Mouse (Mus musculus): ENCODE measurements around the gene 2810004N23Rik. TPM values are rescaled to one million over a fixed set of nuclear protein-coding genes. Genes with fewer than 3 reads are reported as not detected.
A peak's percentile ranks its signal among the peaks of the same experiment; 100 is the strongest.

The 2810004N23Rik gene
- polyA plus RNA-seq, 1 experiment from 2014 or later, result 21.5 TPM

- H3K4me3 ChIP-seq (ENCODE audit: low read length), result no peak overlapping the region
- no peaks in the 10 kb centered on the region for H3K9me3 ChIP-seq (ENCODE audit: control insufficient read depth, low read length)
- H3K27me3 ChIP-seq (replicated peaks; ENCODE audit: control insufficient read depth, insufficient read depth, low read length), result no peaks in the 10 kb centered on the region
- no peaks in the 10 kb centered on the region for H3K4me1 ChIP-seq (ENCODE audit: control insufficient read depth, insufficient read depth, low read depth, low read length)
- H3K4me2 ChIP-seq (ENCODE audit: low read length), result no peak overlapping the region
- no peak overlapping the region for H3K27ac ChIP-seq (ENCODE audit: low read depth, low read length)
- WGBS, result 68% methylated on average over 12 of the region's 12 CpGs
- peaks cover 2% of the 10 kb centered on the region for H3K36me3 ChIP-seq (ENCODE audit: control insufficient read depth, insufficient read depth, low read length)
- no peak overlapping the region for H3K9ac ChIP-seq (ENCODE audit: low read depth, low read length)
- ATAC-seq, result no peak
Measured at GRCm38 (mm10) chr8:124803824-124804702, 58.9 kb downstream of the 2810004N23Rik start.

- Histone ChIP-seq H3K27ac (ENCODE audit: low read depth, low read length) (no peak overlapping the region), H3K4me3 (ENCODE audit: low read length) (no peak overlapping the region), H3K4me1 (ENCODE audit: control insufficient read depth, insufficient read depth, low read depth, low read length) (peaks cover 18% of the 10 kb centered on the region), H3K27me3 (replicated peaks; ENCODE audit: control insufficient read depth, insufficient read depth, low read length) (no peaks in the 10 kb centered on the region), H3K36me3 (ENCODE audit: control insufficient read depth, insufficient read depth, low read length) (peaks cover 2% of the 10 kb centered on the region), H3K9me3 (ENCODE audit: control insufficient read depth, low read length) (no peaks in the 10 kb centered on the region), H3K4me2 (ENCODE audit: low read length) (no peak overlapping the region), H3K9ac (ENCODE audit: low read depth, low read length) (no peak overlapping the region)
- no peak for ATAC-seq
- WGBS, result 46% methylated on average over 11 of the region's 11 CpGs
Measured at GRCm38 (mm10) chr8:124800542-124800941, 62.4 kb downstream of the 2810004N23Rik start.

GRCm38 (mm10) chr8:124795781-124796488 lies 67.0 kb downstream of the 2810004N23Rik start:
- H3K27ac ChIP-seq (ENCODE audit: low read depth, low read length), result no peak overlapping the region
- peaks cover 2% of the 10 kb centered on the region; the same call in 1 of the 2 replicates for H3K36me3 ChIP-seq (ENCODE audit: control insufficient read depth, insufficient read depth, low read length)
- peak overlapping the region; percentile 87 for H3K4me3 ChIP-seq (ENCODE audit: low read length)
- H3K9ac ChIP-seq (ENCODE audit: low read depth, low read length), result peak overlapping the region; percentile 91
- H3K27me3 ChIP-seq (replicated peaks; ENCODE audit: control insufficient read depth, insufficient read depth, low read length), result no peaks in the 10 kb centered on the region; the same call in 1 of the 2 replicates
- peaks cover 36% of the 10 kb centered on the region for H3K4me1 ChIP-seq (ENCODE audit: control insufficient read depth, insufficient read depth, low read depth, low read length)
- peak overlapping the region; percentile 93 for H3K4me2 ChIP-seq (ENCODE audit: low read length)
- 68% methylated on average over 8 of the region's 8 CpGs for WGBS
- no peaks in the 10 kb centered on the region for H3K9me3 ChIP-seq (ENCODE audit: control insufficient read depth, low read length)
- ATAC-seq, result no peak

GRCm38 (mm10) chr8:124794486-124794780 lies 68.5 kb downstream of the 2810004N23Rik start:
- WGBS, result 0% methylated on average over 15 of the region's 25 CpGs
- Histone ChIP-seq H3K9me3 (ENCODE audit: control insufficient read depth, low read length) (no peaks in the 10 kb centered on the region), H3K4me2 (ENCODE audit: low read length) (peak overlapping the region; percentile 93), H3K36me3 (ENCODE audit: control insufficient read depth, insufficient read depth, low read length) (no peaks in the 10 kb centered on the region), H3K27ac (ENCODE audit: low read depth, low read length) (peak overlapping the region; percentile 97), H3K27me3 (replicated peaks; ENCODE audit: control insufficient read depth, insufficient read depth, low read length) (no peaks in the 10 kb centered on the region; the same call in 1 of the 2 replicates), H3K9ac (ENCODE audit: low read depth, low read length) (peak overlapping the region; percentile 91), H3K4me3 (ENCODE audit: low read length) (peak overlapping the region; percentile 87), H3K4me1 (ENCODE audit: control insufficient read depth, insufficient read depth, low read depth, low read length) (peaks cover 36% of the 10 kb centered on the region)
- peak; percentile 32; the same call in 1 of the 2 replicates for ATAC-seq

- peak; percentile 18 for ATAC-seq
- WGBS, result under 1% methylated on average over 46 of the region's 81 CpGs
Measured at GRCm38 (mm10) chr8:124793661-124794485, 69.0 kb downstream of the 2810004N23Rik start.

GRCm38 (mm10) chr8:124793172-124793651 lies 69.7 kb downstream of the 2810004N23Rik start:
- H3K27ac ChIP-seq (ENCODE audit: low read depth, low read length), result peak overlapping the region; percentile 97
- WGBS, result under 1% methylated on average over 47 of the region's 51 CpGs

More at GRCm38 (mm10) chr8:124793661-124794485, 69.0 kb downstream of the 2810004N23Rik start:
- H3K27ac ChIP-seq (ENCODE audit: low read depth, low read length), result peak overlapping the region; percentile 97
- peak overlapping the region; percentile 91 for H3K9ac ChIP-seq (ENCODE audit: low read depth, low read length)
- H3K27me3 ChIP-seq (replicated peaks; ENCODE audit: control insufficient read depth, insufficient read depth, low read length), result no peaks in the 10 kb centered on the region; the same call in 1 of the 2 replicates
- peak overlapping the region; percentile 93 for H3K4me2 ChIP-seq (ENCODE audit: low read length)
- no peaks in the 10 kb centered on the region for H3K36me3 ChIP-seq (ENCODE audit: control insufficient read depth, insufficient read depth, low read length)
- H3K4me3 ChIP-seq (ENCODE audit: low read length), result peak overlapping the region; percentile 87
- H3K4me1 ChIP-seq (ENCODE audit: control insufficient read depth, insufficient read depth, low read depth, low read length), result peaks cover 36% of the 10 kb centered on the region
- no peaks in the 10 kb centered on the region for H3K9me3 ChIP-seq (ENCODE audit: control insufficient read depth, low read length)

GRCm38 (mm10) chr8:124792708-124793107 lies 70.2 kb downstream of the 2810004N23Rik start, which contains the start of gene Trim67:
Trim67 (plus strand) TSS chr8:124793092.
- no peaks in the 10 kb centered on the region; the same call in 1 of the 2 replicates for H3K27me3 ChIP-seq (replicated peaks; ENCODE audit: control insufficient read depth, insufficient read depth, low read length)
- no peaks in the 10 kb centered on the region for H3K36me3 ChIP-seq (ENCODE audit: control insufficient read depth, insufficient read depth, low read length)
- H3K4me1 ChIP-seq (ENCODE audit: control insufficient read depth, insufficient read depth, low read depth, low read length), result peaks cover 36% of the 10 kb centered on the region
- H3K9me3 ChIP-seq (ENCODE audit: control insufficient read depth, low read length), result no peaks in the 10 kb centered on the region
- 0% methylated on average over 38 of the region's 39 CpGs for WGBS
- ATAC-seq, result peak; percentile 93
- H3K27ac ChIP-seq (ENCODE audit: low read depth, low read length), result peak within 1 kb of the TSS; percentile 97
- H3K4me2 ChIP-seq (ENCODE audit: low read length), result peak within 1 kb of the TSS; percentile 93
- peak within 1 kb of the TSS; percentile 87 for H3K4me3 ChIP-seq (ENCODE audit: low read length)
- peak within 1 kb of the TSS; percentile 91 for H3K9ac ChIP-seq (ENCODE audit: low read depth, low read length)

More at GRCm38 (mm10) chr8:124793172-124793651, 69.7 kb downstream of the 2810004N23Rik start:
- Histone ChIP-seq H3K9me3 (ENCODE audit: control insufficient read depth, low read length) (no peaks in the 10 kb centered on the region), H3K9ac (ENCODE audit: low read depth, low read length) (peak overlapping the region; percentile 91), H3K4me2 (ENCODE audit: low read length) (peak overlapping the region; percentile 93), H3K4me1 (ENCODE audit: control insufficient read depth, insufficient read depth, low read depth, low read length) (peaks cover 36% of the 10 kb centered on the region), H3K36me3 (ENCODE audit: control insufficient read depth, insufficient read depth, low read length) (no peaks in the 10 kb centered on the region), H3K27me3 (replicated peaks; ENCODE audit: control insufficient read depth, insufficient read depth, low read length) (no peaks in the 10 kb centered on the region; the same call in 1 of the 2 replicates), H3K4me3 (ENCODE audit: low read length) (peak overlapping the region; percentile 87)
- ATAC-seq, result peak; percentile 70

- WGBS, result under 1% methylated on average over 32 of the region's 32 CpGs
- H3K27me3 ChIP-seq (replicated peaks; ENCODE audit: control insufficient read depth, insufficient read depth, low read length), result no peaks in the 10 kb centered on the region; the same call in 1 of the 2 replicates
Measured at GRCm38 (mm10) chr8:124792186-124792585, 70.7 kb downstream of the 2810004N23Rik start.

More at GRCm38 (mm10) chr8:124792186-124792585, 70.7 kb downstream of the 2810004N23Rik start:
- Histone ChIP-seq H3K4me3 (ENCODE audit: low read length) (peak overlapping the region; percentile 87), H3K27ac (ENCODE audit: low read depth, low read length) (peak overlapping the region; percentile 97), H3K4me2 (ENCODE audit: low read length) (peak overlapping the region; percentile 93), H3K36me3 (ENCODE audit: control insufficient read depth, insufficient read depth, low read length) (no peaks in the 10 kb centered on the region), H3K9ac (ENCODE audit: low read depth, low read length) (peak overlapping the region; percentile 91), H3K4me1 (ENCODE audit: control insufficient read depth, insufficient read depth, low read depth, low read length) (peaks cover 33% of the 10 kb centered on the region), H3K9me3 (ENCODE audit: control insufficient read depth, low read length) (no peaks in the 10 kb centered on the region)
- ATAC-seq, result peak; percentile 44
